Mouse (Mus musculus) embryonic facial prominence, embryonic 11.5 days (tissue): ENCODE results near the gene Tcaim. TPM values are rescaled to one million over a fixed set of nuclear protein-coding genes. Genes with fewer than 3 reads are reported as not detected.

Experiments used
- ATAC-seq: fragments of 200-750 bp; cut with Nextera tagmentation; replicated peaks from 2 replicates; pipeline ENCODE4 v1.8.0; 2017; ENCODE audit warnings: low read depth; ENCODE audit not compliant: insufficient number of reproducible peaks, low FRiP score, low TSS enrichment
- DNase-seq: peaks from one replicate; pipeline ENCODE4 v3.0.0-alpha.2; 2015; ENCODE audit warnings: low spot score
- H3K27ac ChIP-seq: fragments of 300-500 bp; sonication (generic); replicated peaks from 2 replicates; pipeline ENCODE4 v1.5.1; 2014; ENCODE audit warnings: mild to moderate bottlenecking, low read depth, low read length, control low read depth
- H3K27me3 ChIP-seq: fragments of 300-500 bp; sonication (generic); 2 replicates; pipeline ENCODE4 v1.6.1; 2014; ENCODE audit warnings: mild to moderate bottlenecking, low read length, moderate library complexity, mixed read lengths; ENCODE audit not compliant: control insufficient read depth, insufficient read depth
- H3K36me3 ChIP-seq: fragments of 300-500 bp; sonication (generic); replicated peaks from 2 replicates; pipeline ENCODE4 v1.6.1; 2014; ENCODE audit warnings: low read depth, mild to moderate bottlenecking, low read length, moderate library complexity, mixed read lengths; ENCODE audit not compliant: control insufficient read depth, insufficient read depth
- H3K4me1 ChIP-seq: fragments of 300-500 bp; sonication (generic); 2 replicates; pipeline ENCODE4 v1.6.1; 2014; ENCODE audit warnings: low read length, mixed read lengths; ENCODE audit not compliant: control insufficient read depth, insufficient read depth
- H3K4me2 ChIP-seq: fragments of 300-500 bp; sonication (generic); 2 replicates; pipeline ENCODE4 v1.6.1; 2014; ENCODE audit warnings: low read depth, mild to moderate bottlenecking, control low read depth, low read length, moderate library complexity
- H3K4me3 ChIP-seq: fragments of 300-500 bp; sonication (generic); 2 replicates; pipeline ENCODE4 v1.5.1; 2014; ENCODE audit warnings: low read depth, low read length, control low read depth
- H3K9ac ChIP-seq: fragments of 300-500 bp; sonication (generic); replicated peaks from 2 replicates; pipeline ENCODE4 v1.6.1; 2014; ENCODE audit warnings: mild to moderate bottlenecking, control low read depth, low read length
- H3K9me3 ChIP-seq: fragments of 300-500 bp; sonication (generic); replicated peaks from 2 replicates; pipeline ENCODE4 v1.6.1; 2016; ENCODE audit warnings: mild to moderate bottlenecking, low read length, inconsistent platforms, mixed read lengths; ENCODE audit not compliant: control insufficient read depth
- WGBS: fragments of 180-500 bp; shearing (Covaris S2); extraction: QIAGEN DNeasy Blood & Tissue Kit; methylation state at CpG from one replicate; pipeline ENCODE4 v1.1.7; 2014; 5-methylcytosine and 5-hydroxymethylcytosine counted together
- polyA plus RNA-seq: library from polyadenylated mRNA; unstranded; fragments of >200 nt; fragmentation: Nextera tagmentation; extraction: Ambion mirVana; gene quantifications from 2 replicates; pipeline ENCODE4 v1.2.1, GENCODE M21; 2014

The Tcaim gene
- polyA plus RNA-seq, 1 experiment from 2014 or later, result 5.8 TPM

- H3K9me3 ChIP-seq, result no peaks in the 10 kb centered on the region
- peaks cover 52% of the 10 kb centered on the region for H3K36me3 ChIP-seq
- no peak overlapping the region for H3K4me3 ChIP-seq
- no peak overlapping the region for H3K4me2 ChIP-seq
- DNase-seq (no peak), ATAC-seq (no peak)
- no peaks in the 10 kb centered on the region for H3K4me1 ChIP-seq
- H3K9ac ChIP-seq, result no peak overlapping the region
- no peak overlapping the region for H3K27ac ChIP-seq
- WGBS, result 94% methylated on average over 4 of the region's 4 CpGs
- no peaks in the 10 kb centered on the region for H3K27me3 ChIP-seq
Measured at GRCm38 (mm10) chr9:122855617-122856016, 50.3 kb downstream of the Tcaim start.

GRCm38 (mm10) chr9:122856716-122857115, 51.4 kb downstream of the Tcaim start:
- no peak overlapping the region for H3K27ac ChIP-seq
- peaks cover 62% of the 10 kb centered on the region for H3K36me3 ChIP-seq
- no peaks in the 10 kb centered on the region for H3K27me3 ChIP-seq
- no peak overlapping the region for H3K9ac ChIP-seq
- H3K4me2 ChIP-seq, result no peak overlapping the region
- H3K4me1 ChIP-seq, result no peaks in the 10 kb centered on the region
- WGBS, result 95% methylated on average over 3 of the region's 3 CpGs
- no peak for DNase-seq
- H3K4me3 ChIP-seq, result no peak overlapping the region
- H3K9me3 ChIP-seq, result no peaks in the 10 kb centered on the region
- no peak for ATAC-seq

GRCm38 (mm10) chr9:122860752-122861151, 55.4 kb downstream of the Tcaim start:
- no peak overlapping the region for H3K27ac ChIP-seq
- H3K9me3 ChIP-seq, result no peaks in the 10 kb centered on the region
- peaks cover 39% of the 10 kb centered on the region for H3K36me3 ChIP-seq
- H3K27me3 ChIP-seq, result no peaks in the 10 kb centered on the region
- H3K9ac ChIP-seq, result no peak overlapping the region
- DNase-seq (no peak), ATAC-seq (no peak)
- no peak overlapping the region for H3K4me3 ChIP-seq
- no peak overlapping the region for H3K4me2 ChIP-seq
- H3K4me1 ChIP-seq, result no peaks in the 10 kb centered on the region

GRCm38 (mm10) chr9:122863731-122864130, 58.4 kb downstream of the Tcaim start:
- Histone ChIP-seq H3K27ac (no peak overlapping the region), H3K4me1 (no peaks in the 10 kb centered on the region), H3K9me3 (no peaks in the 10 kb centered on the region), H3K36me3 (peaks cover 26% of the 10 kb centered on the region), H3K9ac (no peak overlapping the region), H3K4me2 (no peak overlapping the region), H3K27me3 (no peaks in the 10 kb centered on the region), H3K4me3 (no peak overlapping the region)
- WGBS, result 93% methylated on average over 2 of the region's 2 CpGs
- DNase-seq, result no peak
- ATAC-seq, result no peak

GRCm38 (mm10) chr9:122864848-122865247, 59.5 kb downstream of the Tcaim start:
- no peaks in the 10 kb centered on the region for H3K27me3 ChIP-seq
- no peaks in the 10 kb centered on the region for H3K4me1 ChIP-seq
- peaks cover 20% of the 10 kb centered on the region for H3K36me3 ChIP-seq
- peak overlapping the region; percentile 67 for H3K4me2 ChIP-seq
- H3K4me3 ChIP-seq, result peak overlapping the region; percentile 70
- H3K9ac ChIP-seq, result peak overlapping the region; percentile 89
- 63% methylated on average over 3 of the region's 3 CpGs for WGBS
- ATAC-seq (0 out of 2 replicates have a peak, but pooled peaks have one; percentile 11), DNase-seq (no peak)
- H3K27ac ChIP-seq, result no peak overlapping the region
- no peaks in the 10 kb centered on the region for H3K9me3 ChIP-seq

GRCm38 (mm10) chr9:122865697-122866166, 60.4 kb downstream of the Tcaim start, which contains the start of gene Zfp445:
Zfp445 (minus strand) TSS chr9:122866006.
- peak within 1 kb of the TSS; percentile 70 for H3K4me3 ChIP-seq
- H3K36me3 ChIP-seq, result peaks cover 13% of the 10 kb centered on the region
- no peak within 1 kb of the TSS; the same call in 1 of the 2 replicates for H3K27ac ChIP-seq
- H3K4me1 ChIP-seq, result no peaks in the 10 kb centered on the region
- no peaks in the 10 kb centered on the region for H3K9me3 ChIP-seq
- peak within 1 kb of the TSS; percentile 67 for H3K4me2 ChIP-seq
- no peaks in the 10 kb centered on the region for H3K27me3 ChIP-seq
- under 1% methylated on average over 33 of the region's 34 CpGs for WGBS
- H3K9ac ChIP-seq, result peak within 1 kb of the TSS; percentile 89
- DNase-seq, result peak; percentile 94
- peak; percentile 94 for ATAC-seq

- Histone ChIP-seq H3K4me1 (no peaks in the 10 kb centered on the region), H3K9me3 (no peaks in the 10 kb centered on the region), H3K27me3 (no peaks in the 10 kb centered on the region), H3K9ac (no peak overlapping the region; the same call in 1 of the 2 replicates), H3K27ac (no peak overlapping the region), H3K36me3 (peaks cover 8% of the 10 kb centered on the region), H3K4me2 (peak overlapping the region; percentile 22; the same call in 1 of the 2 replicates), H3K4me3 (peak overlapping the region; percentile 70)
- WGBS, result 89% methylated on average over 4 of the region's 4 CpGs
- ATAC-seq (peak; percentile 50; the same call in 1 of the 2 replicates), DNase-seq (no peak)
Measured at GRCm38 (mm10) chr9:122866192-122866591, 60.9 kb downstream of the Tcaim start.

GRCm38 (mm10) chr9:122872595-122872994, 67.3 kb downstream of the Tcaim start:
- H3K27me3 ChIP-seq, result no peaks in the 10 kb centered on the region
- H3K9ac ChIP-seq, result no peak overlapping the region
- H3K36me3 ChIP-seq, result no peaks in the 10 kb centered on the region
- H3K4me2 ChIP-seq, result no peak overlapping the region
- ATAC-seq (no peak), DNase-seq (no peak)
- no peaks in the 10 kb centered on the region for H3K9me3 ChIP-seq
- no peaks in the 10 kb centered on the region for H3K4me1 ChIP-seq
- WGBS, result 91% methylated on average over 4 of the region's 4 CpGs
- no peak overlapping the region for H3K27ac ChIP-seq
- H3K4me3 ChIP-seq, result no peak overlapping the region
